Mouse (Mus musculus): ENCODE measurements around the gene Rab25. TPM values are rescaled to one million over a fixed set of nuclear protein-coding genes. Genes with fewer than 3 reads are reported as not detected.
A peak's percentile ranks its signal among the peaks of the same experiment; 100 is the strongest.

Rab25 gene
- polyA plus RNA-seq, 2 experiments from 2014 or later, result not detected

DNA sequence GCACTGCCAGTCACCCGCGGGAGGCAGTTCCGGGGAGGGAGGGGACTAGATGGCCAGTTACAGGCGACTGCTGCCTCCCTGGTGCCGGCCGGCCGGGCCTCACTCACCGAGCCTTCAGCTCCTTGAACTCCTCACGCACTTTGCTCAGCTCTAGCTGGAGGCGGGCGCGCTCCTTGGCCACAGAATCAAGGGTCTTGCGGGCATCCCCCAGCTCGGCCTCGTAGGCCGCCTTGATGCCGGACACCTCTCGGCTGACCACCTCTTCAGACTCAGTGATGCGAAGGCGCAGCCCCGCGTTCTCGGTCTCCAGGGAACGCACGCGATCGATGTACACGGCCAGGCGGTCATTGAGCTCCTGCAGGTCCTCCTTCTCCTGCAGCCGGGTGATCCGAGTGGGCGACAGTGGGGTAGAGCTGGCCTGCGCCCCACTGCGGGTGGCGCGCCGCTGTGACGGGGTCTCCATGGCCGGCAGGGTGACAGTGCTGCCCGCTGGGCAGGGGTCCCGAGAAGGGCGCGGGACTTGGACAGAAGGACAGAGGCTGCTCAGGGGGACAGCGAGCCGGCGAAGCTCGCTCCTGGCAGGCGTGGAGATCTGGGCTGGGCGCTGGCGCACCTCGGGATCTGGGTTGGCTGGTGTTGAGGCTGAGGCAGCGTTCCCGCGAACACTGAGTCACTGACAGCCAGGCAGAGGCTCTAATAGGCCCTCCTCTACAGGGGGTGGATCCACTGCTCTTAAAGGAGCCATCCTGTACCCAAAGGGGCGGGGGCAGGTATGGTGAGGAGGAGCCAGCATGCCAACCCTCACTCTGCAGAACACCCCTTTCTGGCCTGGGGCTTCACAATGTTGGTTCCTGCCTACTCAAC is 45.2 kb downstream of the Rab25 start:
- ATAC-seq, result peak; percentile 87

DNA sequence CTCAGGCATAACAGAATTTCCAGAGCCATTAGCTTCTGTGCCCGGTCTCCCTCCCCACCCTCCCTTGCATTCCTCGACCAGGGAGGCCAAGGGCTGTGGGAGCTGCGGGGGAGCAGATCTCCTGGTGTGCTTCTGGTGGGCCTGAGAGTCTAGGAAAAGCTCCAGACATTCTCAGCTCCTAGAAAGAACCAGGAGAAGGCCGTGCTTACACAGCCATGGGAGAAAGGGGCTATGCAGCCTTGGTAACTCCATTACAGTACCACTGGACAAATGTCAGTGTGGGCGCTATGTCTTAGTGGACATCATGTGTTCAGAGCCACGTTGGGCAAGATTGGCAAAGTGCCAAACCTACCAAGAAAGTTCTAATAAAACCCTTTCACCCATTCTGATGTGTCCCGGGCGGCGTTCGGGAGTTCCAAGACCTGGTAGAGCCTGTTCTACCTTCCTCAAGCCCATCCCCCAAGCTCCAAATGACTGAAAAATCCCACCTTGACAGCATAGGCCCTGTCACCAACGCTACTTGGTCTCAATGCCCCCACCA is 46.0 kb downstream of the Rab25 start:
- ATAC-seq, result no peak

DNA sequence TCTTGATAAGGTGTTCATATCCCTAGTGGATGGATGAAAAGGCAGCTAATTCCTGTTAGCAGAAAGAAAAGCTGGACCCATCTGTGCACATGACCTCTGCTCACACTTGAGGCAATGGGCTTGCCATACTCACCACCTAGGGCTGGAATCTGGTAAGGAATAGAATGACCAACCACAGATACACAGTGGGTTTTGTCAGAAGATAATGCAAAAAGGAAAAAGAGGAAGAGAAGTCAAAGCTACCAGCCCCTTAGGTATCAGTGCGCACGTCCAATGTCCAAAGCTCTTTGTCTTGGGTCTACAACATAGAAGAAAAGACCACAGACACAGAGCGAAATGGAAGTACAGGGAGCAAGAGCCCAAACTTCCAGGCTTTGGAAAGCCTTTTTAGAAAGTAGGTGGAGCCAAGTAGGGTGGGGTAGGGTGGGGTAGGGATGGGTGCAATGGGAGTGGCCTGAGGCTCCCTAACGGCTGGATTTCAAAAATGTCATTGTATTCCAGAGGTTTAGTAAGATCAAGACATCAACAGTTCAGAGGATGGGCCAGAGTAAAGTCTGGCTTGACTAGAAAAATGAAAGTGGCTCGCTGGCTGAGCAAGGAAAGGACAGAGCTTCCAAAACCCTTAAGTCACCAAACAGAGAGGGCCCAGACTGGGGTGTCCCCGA is 46.6 kb downstream of the Rab25 start:
- ATAC-seq, result no peak

DNA sequence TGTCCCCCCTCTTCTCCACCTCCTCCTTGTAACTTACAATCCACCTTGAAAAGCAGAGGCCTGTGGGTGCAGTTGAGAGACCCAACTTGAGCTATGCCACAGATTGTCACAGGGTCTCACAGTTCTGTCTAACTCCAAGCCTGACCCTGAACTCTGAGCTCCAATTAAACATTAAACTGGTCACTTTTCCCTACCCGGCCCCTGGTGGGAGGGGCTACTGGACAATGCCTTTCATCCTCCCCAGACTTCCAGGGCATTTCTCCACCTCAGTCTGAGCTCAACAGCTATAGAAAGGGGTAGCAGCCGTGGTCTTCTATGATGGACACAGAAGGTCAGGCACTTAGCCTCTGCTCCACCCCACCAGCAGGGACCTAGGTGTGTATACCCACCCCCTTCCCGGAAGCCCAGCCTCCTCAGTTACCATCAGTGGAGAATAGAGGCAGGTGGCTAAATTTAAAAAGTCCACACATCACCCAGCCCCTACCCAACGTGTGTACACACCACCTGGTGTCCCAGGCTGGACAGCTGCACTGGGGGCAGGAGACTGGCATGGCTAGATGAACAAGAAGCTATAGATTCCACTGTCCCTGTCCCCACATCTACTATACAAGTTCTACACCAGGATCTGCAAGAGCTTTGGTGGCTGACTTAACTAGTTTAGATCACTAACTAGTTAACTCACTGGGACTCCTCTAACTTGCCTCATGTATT is 47.3 kb downstream of the Rab25 start:
- no peak for ATAC-seq

DNA sequence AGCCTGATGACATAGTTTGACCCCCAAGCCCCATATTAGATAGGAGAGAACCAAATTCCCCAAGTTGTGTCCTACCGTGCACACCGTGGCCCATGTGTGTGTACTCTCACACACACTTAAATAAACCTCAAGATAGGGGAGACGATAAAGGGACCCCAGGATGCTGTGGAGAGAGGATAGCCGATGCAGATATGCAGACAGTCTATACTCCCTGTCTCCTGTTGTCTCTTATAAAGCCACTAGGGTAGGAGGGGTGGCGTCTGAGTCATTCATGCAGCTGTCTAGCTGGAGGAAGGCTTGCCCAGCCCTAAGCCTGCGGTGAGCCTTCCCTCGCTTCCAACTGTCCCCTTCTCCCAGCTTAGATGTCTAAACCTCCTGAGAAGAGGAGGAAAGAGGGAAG is 48.0 kb downstream of the Rab25 start:
- no peak for ATAC-seq

DNA sequence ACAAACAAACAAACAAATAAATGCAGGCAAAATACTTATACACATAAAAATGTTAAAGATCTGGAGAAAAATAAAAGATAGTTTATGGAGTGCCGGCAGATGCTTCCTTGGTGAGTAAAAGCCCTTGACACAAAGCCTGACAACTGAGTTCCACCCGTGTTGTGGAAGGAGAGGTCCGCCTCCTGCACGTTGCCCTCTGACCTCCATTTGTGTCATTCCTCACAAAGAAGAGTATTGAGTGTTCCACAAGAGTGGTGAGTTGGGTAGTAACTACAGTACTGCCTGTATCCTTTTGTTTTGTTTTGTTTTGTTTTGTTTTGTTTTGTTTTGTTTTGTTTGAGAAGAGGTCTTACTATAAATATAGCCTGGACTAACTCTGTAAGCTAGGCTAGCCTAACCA is 48.5 kb downstream of the Rab25 start:
- no peak for ATAC-seq

DNA sequence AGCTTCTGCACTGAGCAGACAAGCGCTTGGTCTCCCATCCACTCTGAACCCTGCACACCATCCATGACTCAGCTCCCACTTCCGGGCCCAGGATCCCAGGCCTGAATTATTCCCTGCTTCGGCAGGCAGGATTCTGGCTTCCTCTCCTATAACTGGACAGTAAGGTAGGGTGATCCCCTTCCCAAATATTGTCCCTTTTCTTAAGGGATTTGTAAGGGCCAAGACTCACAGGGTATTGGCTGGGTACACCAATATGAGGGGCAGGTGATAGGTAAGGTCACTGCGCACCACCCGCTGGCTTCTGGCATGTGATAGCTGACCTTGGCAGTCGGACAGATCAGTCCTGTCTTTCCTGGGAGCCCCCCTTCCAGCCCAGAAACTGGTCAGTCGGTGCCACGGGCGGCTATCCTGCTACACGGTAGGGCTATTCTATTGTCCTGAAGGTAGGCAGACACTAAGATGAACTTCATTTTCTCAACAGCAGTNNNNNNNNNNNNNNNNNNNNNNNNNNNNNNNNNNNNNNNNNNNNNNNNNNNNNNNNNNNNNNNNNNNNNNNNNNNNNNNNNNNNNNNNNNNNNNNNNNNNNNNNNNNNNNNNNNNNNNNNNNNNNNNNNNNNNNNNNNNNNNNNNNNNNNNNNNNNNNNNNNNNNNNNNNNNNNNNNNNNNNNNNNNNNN is 52.2 kb downstream of the Rab25 start:
- no peak for ATAC-seq

DNA sequence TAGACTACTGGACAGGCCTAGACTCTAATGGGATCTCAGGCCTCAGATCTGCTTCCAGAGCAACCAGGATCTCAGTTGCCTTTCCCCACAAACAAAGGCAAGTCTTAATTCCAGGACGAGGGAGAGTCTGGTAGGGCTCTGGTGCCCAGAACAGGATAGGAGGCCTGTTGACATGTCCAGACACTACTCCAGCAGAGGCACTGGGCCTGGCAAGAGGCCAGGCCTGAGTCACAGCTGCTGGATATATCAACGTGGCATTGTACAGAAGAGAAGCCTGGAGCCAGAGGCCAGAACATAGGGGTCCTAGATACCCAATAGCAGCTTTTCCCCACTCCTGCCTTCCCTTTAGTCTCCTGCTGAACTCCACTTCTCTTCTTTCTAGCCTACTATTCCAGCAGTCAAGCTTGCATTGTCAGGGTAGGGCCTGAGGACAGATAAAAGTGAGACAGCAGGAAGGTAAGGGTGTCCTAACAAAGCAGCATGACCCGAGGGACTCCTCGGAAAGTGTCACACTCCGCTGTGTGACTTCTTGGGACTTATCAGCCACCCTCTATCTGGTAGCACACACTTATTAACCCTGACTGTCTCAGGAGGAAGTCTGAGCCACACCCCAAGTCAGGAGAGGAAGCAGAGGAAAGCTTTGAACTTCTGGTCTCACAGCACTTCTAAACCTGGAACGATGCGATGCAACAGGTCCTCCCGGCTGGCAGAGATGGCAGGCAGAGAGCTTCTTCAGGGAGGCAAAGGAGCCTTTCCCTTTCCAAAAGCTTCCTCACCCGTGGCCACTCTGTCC is 53.1 kb downstream of the Rab25 start:
- no peak for ATAC-seq

DNA sequence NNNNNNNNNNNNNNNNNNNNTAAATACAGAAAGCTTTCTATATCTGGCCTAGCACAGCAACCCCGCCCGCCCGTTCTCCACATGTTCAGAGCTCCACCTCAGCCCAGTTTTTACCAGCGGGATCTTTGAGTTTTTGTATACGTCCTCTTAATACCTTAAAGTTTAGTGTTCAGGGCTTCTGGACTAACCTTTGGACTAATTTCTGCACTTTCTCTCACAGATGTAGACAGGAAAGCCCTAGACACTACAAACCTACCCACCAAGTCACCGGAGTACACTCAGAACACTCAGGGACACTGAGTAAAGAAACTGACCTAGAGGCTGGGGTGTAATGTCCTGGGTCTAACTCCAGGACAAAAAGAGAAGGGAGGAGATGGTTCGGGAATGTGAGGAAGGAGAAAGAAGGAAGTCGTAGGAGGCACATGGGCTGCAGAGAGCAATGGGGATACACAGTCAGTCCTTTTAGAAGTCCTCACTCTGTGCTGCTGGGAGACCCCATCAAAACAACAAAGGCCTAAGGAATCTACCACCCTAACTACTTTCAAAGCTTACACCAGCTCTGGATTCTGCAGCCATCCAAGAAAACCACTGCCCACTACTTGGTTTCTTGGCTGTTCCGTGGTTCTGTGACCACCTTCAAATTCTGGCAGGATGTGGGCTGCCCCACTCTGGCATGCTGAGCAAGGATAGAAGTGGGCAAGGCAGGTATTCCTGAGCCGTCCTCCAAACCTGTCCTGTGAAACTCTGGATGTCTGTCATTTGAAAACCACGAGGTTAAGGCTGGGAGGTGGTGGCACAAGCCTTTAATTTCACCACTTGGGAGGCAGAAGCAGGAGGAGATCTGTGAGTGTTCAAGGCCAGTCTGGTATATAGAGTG is 54.2 kb downstream of the Rab25 start:
- ATAC-seq, result no peak

Other genes with a start within 250 kb of the Rab25 start
- gene Glmp, start 223.3 kb downstream of the Rab25 start, polyA plus RNA-seq (2017; shearing (Covaris generic)), result 100 to 1,000 TPM; 356 to 375 TPM
- 1 to 10 TPM in 1 of 2 experiments, under 1 TPM in 1; 0.78 to 1.3 TPM for gene Tmem79, start 212.2 kb downstream of the Rab25 start, polyA plus RNA-seq (2017; shearing (Covaris generic))
- 10 to 100 TPM; 30.2 to 50.2 TPM for gene Smg5, start 212.0 kb downstream of the Rab25 start, polyA plus RNA-seq (2017; shearing (Covaris generic))
- not detected for gene Paqr6, start 183.7 kb downstream of the Rab25 start, polyA plus RNA-seq (2017; shearing (Covaris generic))
- not detected for gene Bglap3, start 175.6 kb downstream of the Rab25 start, polyA plus RNA-seq (2017; shearing (Covaris generic))
- gene Bglap2, start 169.6 kb downstream of the Rab25 start, polyA plus RNA-seq (2017; shearing (Covaris generic)), result not detected
- gene Bglap, start 163.8 kb downstream of the Rab25 start, polyA plus RNA-seq (2017; shearing (Covaris generic)), result not detected
- 10 to 100 TPM; 62.7 to 63.7 TPM for gene Pmf1, start 138.0 kb downstream of the Rab25 start, polyA plus RNA-seq (2017; shearing (Covaris generic))
- 10 to 100 TPM; 12.8 to 16.7 TPM for gene Slc25a44, start 123.2 kb downstream of the Rab25 start, polyA plus RNA-seq (2017; shearing (Covaris generic))
- 10 to 100 TPM; 31.5 to 44.8 TPM for gene Sema4a, start 87.1 kb downstream of the Rab25 start, polyA plus RNA-seq (2017; shearing (Covaris generic))
- 1 to 10 TPM; 4.6 to 6.4 TPM for gene Lmna, start 38.3 kb downstream of the Rab25 start, polyA plus RNA-seq (2017; shearing (Covaris generic))
- under 1 TPM; 0.10 to 0.81 TPM for gene Mex3a, start 15.9 kb downstream of the Rab25 start, polyA plus RNA-seq (2017; shearing (Covaris generic))
- 100 to 1,000 TPM; 132 to 197 TPM for gene Lamtor2, start 4.8 kb upstream of the Rab25 start, polyA plus RNA-seq (2017; shearing (Covaris generic))
- 10 to 100 TPM; 10.9 to 14.0 TPM for gene Ubqln4, start 5.5 kb upstream of the Rab25 start, polyA plus RNA-seq (2017; shearing (Covaris generic))
- gene Ssr2, start 27.6 kb upstream of the Rab25 start, polyA plus RNA-seq (2017; shearing (Covaris generic)), result 100 to 1,000 TPM; 163 to 193 TPM
- 10 to 100 TPM; 45.7 to 54.0 TPM for gene Arhgef2, start 57.7 kb upstream of the Rab25 start, polyA plus RNA-seq (2017; shearing (Covaris generic))
- gene Rxfp4, start 104.8 kb upstream of the Rab25 start, polyA plus RNA-seq (2017; shearing (Covaris generic)), result not detected
- gene Khdc4, start 137.5 kb upstream of the Rab25 start, polyA plus RNA-seq (2017; shearing (Covaris generic)), result 10 to 100 TPM; 43.2 to 46.4 TPM
- gene Rit1, start 168.5 kb upstream of the Rab25 start, polyA plus RNA-seq (2017; shearing (Covaris generic)), result 10 to 100 TPM; 36.5 to 43.2 TPM
- gene Syt11, start 226.9 kb upstream of the Rab25 start, polyA plus RNA-seq (2017; shearing (Covaris generic)), result 100 to 1,000 TPM in 1 of 2 experiments, 10 to 100 TPM in 1; 95.9 to 102 TPM

Measured in activated CD4-positive, CD25-positive, alpha-beta regulatory T cell, adult 4 months (primary cell).